Mouse (Mus musculus): ENCODE measurements around the gene Htt. TPM values are rescaled to one million over a fixed set of nuclear protein-coding genes. Genes with fewer than 3 reads are reported as not detected.

Gene Htt
- polyA plus RNA-seq, 1 experiment from 2014 or later, result 13.1 TPM

MicroRNAs within 50 kb of the gene (microRNA counts, 519-probe panel; counts per million panel counts)
- 177 counts per million, percentile 53 among the panel's probes with 10 or more counts for microRNA mmu-miR-467g

Small RNA genes lying within 50 kb of the gene (microRNA-seq; reads per million reads assigned to microRNA genes)
- gene Mir467g, result not detected

Other genes with a start within 250 kb of the Htt start
- 5.1 and 5.7 TPM in 2 replicates for gene Tnip2, start 247.7 kb upstream of the Htt start, polyA plus RNA-seq (2015; fragmentation: Nextera tagmentation; extraction: Ambion mirVana)
- gene Sh3bp2, start 235.9 kb upstream of the Htt start, polyA plus RNA-seq (2015; fragmentation: Nextera tagmentation; extraction: Ambion mirVana), result 19.1 and 23.1 TPM in 2 replicates
- 173 and 185 TPM in 2 replicates for gene Add1, start 188.1 kb upstream of the Htt start, polyA plus RNA-seq (2015; fragmentation: Nextera tagmentation; extraction: Ambion mirVana)
- 86.9 and 99.0 TPM in 2 replicates for gene Mfsd10, start 124.5 kb upstream of the Htt start, polyA plus RNA-seq (2015; fragmentation: Nextera tagmentation; extraction: Ambion mirVana)
- 23.3 and 24.6 TPM in 2 replicates for gene Nop14, start 101.6 kb upstream of the Htt start, polyA plus RNA-seq (2015; fragmentation: Nextera tagmentation; extraction: Ambion mirVana)
- 1.0 and 1.3 TPM in 2 replicates for gene Grk4, start 101.4 kb upstream of the Htt start, polyA plus RNA-seq (2015; fragmentation: Nextera tagmentation; extraction: Ambion mirVana)
- gene Msantd1, start 146.3 kb downstream of the Htt start, polyA plus RNA-seq (2015; fragmentation: Nextera tagmentation; extraction: Ambion mirVana), result 2.2 and 3.9 TPM in 2 replicates
- gene Rgs12, start 187.7 kb downstream of the Htt start, polyA plus RNA-seq (2015; fragmentation: Nextera tagmentation; extraction: Ambion mirVana), result 64.7 and 71.2 TPM in 2 replicates

Data from forebrain, embryonic 13.5 days (tissue).